Mouse (Mus musculus) ES-Bruce4 (cell line): Measurements from ENCODE around the gene Pom121l2.

Source experiments
- CTCF ChIP-seq: IDR thresholded peaks from one replicate; pipeline ENCODE4 v1.8.1; 2011; ENCODE audit warnings: low read depth, low read length
- EP300 ChIP-seq: IDR thresholded peaks from 2 replicates; pipeline ENCODE4 v1.6.1; 2011; ENCODE audit warnings: low read depth, low read length; ENCODE audit not compliant: insufficient read depth
- POLR2A ChIP-seq: IDR thresholded peaks from one replicate; pipeline ENCODE4 v1.8.1; 2011; ENCODE audit warnings: low read length; ENCODE audit not compliant: insufficient read depth

DNA sequence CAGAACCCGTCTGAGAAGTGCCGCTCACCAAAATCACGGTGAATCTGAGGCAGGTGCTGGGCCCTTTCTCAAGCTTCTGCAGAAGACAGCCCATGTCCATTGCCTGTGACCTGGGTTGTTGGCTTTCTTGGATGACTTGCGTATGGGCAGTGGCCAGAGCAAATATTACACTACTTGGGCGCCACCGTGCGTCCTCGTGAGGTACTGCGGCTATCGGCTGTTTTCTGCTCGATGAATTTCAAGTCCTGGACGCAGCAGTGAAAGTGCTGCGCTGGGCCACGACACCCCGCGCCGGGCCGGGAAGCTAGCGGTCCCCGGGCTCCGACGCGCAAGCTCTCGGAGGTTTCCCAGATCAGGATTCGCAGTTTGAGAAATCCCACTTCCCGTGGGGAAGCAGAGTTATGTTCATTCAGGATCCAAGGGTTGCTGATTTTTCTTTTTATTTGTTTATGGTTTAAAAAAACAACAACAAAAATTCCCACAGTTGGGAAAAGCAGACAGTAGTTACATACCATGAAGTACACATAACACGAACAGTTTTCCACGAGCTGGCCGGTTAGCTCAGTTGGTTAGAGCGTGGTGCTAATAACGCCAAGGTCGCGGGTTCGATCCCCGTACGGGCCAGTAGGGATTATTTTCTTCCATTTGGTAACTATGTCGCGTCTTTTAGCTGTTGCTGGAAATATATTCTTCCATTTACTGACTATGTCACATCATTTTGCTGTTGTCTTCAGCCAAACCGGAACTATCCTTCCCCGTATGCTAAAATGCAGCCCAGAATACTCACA, 47.9 kb downstream of the Pom121l2 start:
- TF ChIP-seq CTCF = peak; percentile 91
- no peak for TF ChIP-seq POLR2A
- TF ChIP-seq EP300 = 0 out of 2 replicates have a peak, but pooled peaks have one; percentile 14
